Comparison of ENCODE assay signal across 29 mouse cellular contexts in the genomic region with DNA sequence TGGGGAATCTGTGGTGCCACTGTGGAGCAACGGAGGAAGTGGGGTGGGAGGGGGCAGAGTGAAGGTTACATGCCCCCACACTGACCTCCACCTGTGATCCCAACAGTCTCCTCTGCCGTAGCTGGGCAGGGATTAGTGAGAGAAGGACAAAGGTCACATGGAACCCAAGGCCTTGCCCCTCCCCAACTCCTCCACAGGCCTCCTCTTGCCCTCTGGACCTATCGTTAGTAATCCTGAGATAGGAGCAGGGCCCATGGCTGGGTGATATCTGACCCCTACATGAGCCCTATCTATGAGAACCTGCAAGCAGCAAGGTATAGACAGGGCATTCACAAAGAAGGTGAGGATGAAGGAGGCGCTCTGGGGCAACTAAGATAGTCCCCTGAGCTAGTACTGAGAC. TPM values are rescaled to one million over a fixed set of nuclear protein-coding genes. Genes with fewer than 3 reads are reported as not detected.
DNase-seq lines count a peak whose midpoint lies in the region; ATAC-seq and TF ChIP-seq lines count a peak whose summit lies in the region.
"Had no signal": no experiment of that assay in that cellular context is flagged by ENCODE, and none has a peak within 500 bp of the region (broad histone marks: within the 10 kb centered on the region; RNA-seq: fewer than 3 reads in every experiment).

No protein-coding gene starts in this region.

- H3K4me3 ChIP-seq in stomach, embryonic 15.5 days (replicated peaks): no peak overlapping the region
- no peak overlapping the region for H3K4me3 ChIP-seq in stomach, postnatal 0 days (ENCODE audit: low read depth, low read length)
- H3K4me3 ChIP-seq in liver, embryonic 14.5 days (ENCODE audit: insufficient read depth in 1 of 2, low read depth in 2 of 2, low read length in 2 of 2): no peak overlapping the region
- H3K4me3 ChIP-seq: heart, embryonic 12.5 days; hindbrain, embryonic 10.5 days; limb, embryonic 15.5 days; myocyte; neural tube, embryonic 13.5 days had no signal

- H3K9ac ChIP-seq in stomach, embryonic 15.5 days: no peak overlapping the region
- no peak overlapping the region for H3K9ac ChIP-seq in stomach, postnatal 0 days (ENCODE audit: low read length)
- H3K9ac ChIP-seq in liver, embryonic 14.5 days (replicated peaks): no peak overlapping the region
- H3K9ac ChIP-seq: heart, embryonic 12.5 days; limb, embryonic 15.5 days; neural tube, embryonic 13.5 days had no signal

- 43% methylated on average over 4 of the region's 4 CpGs for WGBS in stomach, embryonic 15.5 days
- 52% methylated on average over 4 of the region's 4 CpGs for WGBS in stomach, postnatal 0 days
- 25% methylated on average over 4 of the region's 4 CpGs for WGBS in liver, embryonic 14.5 days (ENCODE audit: insufficient replicate concordance)

- H3K4me2 ChIP-seq in stomach, embryonic 15.5 days: no peak overlapping the region
- no peak overlapping the region for H3K4me2 ChIP-seq in stomach, postnatal 0 days (replicated peaks; ENCODE audit: low read depth)
- no peak overlapping the region for H3K4me2 ChIP-seq in liver, embryonic 14.5 days (ENCODE audit: low read depth)
- H3K4me2 ChIP-seq: heart, embryonic 12.5 days; limb, embryonic 15.5 days; neural tube, embryonic 13.5 days had no signal

- no peak for TF ChIP-seq EP300 in stomach, postnatal 0 days (optimal IDR thresholded peaks at IDR 0.05)
- no peak for TF ChIP-seq EP300 in liver, embryonic 14.5 days (IDR thresholded peaks at IDR 0.05; ENCODE audit: low read depth)

- H3K9me3 ChIP-seq in stomach, embryonic 15.5 days: no peaks in the 10 kb centered on the region
- H3K9me3 ChIP-seq in stomach, postnatal 0 days (ENCODE audit: control insufficient read depth, low read length): no peaks in the 10 kb centered on the region
- no peaks in the 10 kb centered on the region for H3K9me3 ChIP-seq in liver, embryonic 14.5 days (ENCODE audit: control insufficient read depth, low read length)
- H3K9me3 ChIP-seq: heart, embryonic 12.5 days; hindbrain, embryonic 10.5 days; limb, embryonic 15.5 days; neural tube, embryonic 13.5 days had no signal

- peak; percentile 48 for ATAC-seq in stomach, embryonic 15.5 days (ENCODE audit: insufficient read depth, low FRiP score, low read depth)
- no peak for ATAC-seq in stomach, postnatal 0 days (ENCODE audit: low FRiP score, low TSS enrichment)
- ATAC-seq in liver, embryonic 14.5 days (ENCODE audit: insufficient read depth): peak; percentile 59
- ATAC-seq in erythroid progenitor cell, adult 5-6 weeks (replicated peaks; ENCODE audit: low FRiP score, poor library complexity, severe bottlenecking): no peak
- ATAC-seq: CD4-positive, CD25-positive, alpha-beta regulatory T cell, adult 4 months; forebrain, embryonic 16.5 days; hindbrain, embryonic 16.5 days; lung, postnatal 0 days; midbrain, embryonic 16.5 days had no signal

- no peak overlapping the region for H3K27ac ChIP-seq in stomach, embryonic 15.5 days
- H3K27ac ChIP-seq in stomach, postnatal 0 days (replicated peaks): no peak overlapping the region
- no peak overlapping the region for H3K27ac ChIP-seq in liver, embryonic 14.5 days
- H3K27ac ChIP-seq: limb, embryonic 15.5 days; macrophage; neural tube, embryonic 13.5 days had no signal

- no peaks in the 10 kb centered on the region for H3K36me3 ChIP-seq in stomach, embryonic 15.5 days
- H3K36me3 ChIP-seq in stomach, postnatal 0 days (ENCODE audit: control insufficient read depth, insufficient read depth, low read length): no peaks in the 10 kb centered on the region
- H3K36me3 ChIP-seq in liver, embryonic 14.5 days (replicated peaks; ENCODE audit: control insufficient read depth, insufficient read depth, low read depth): no peaks in the 10 kb centered on the region
- H3K36me3 ChIP-seq: heart, embryonic 12.5 days; hindbrain, embryonic 10.5 days; limb, embryonic 15.5 days; neural tube, embryonic 13.5 days had no signal

- no peaks in the 10 kb centered on the region for H3K27me3 ChIP-seq in stomach, embryonic 15.5 days (replicated peaks)
- H3K27me3 ChIP-seq in stomach, postnatal 0 days (ENCODE audit: control insufficient read depth, insufficient read depth, low read length): no peaks in the 10 kb centered on the region
- no peaks in the 10 kb centered on the region for H3K27me3 ChIP-seq in liver, embryonic 14.5 days (ENCODE audit: control insufficient read depth, insufficient read depth, low read length)
- H3K27me3 ChIP-seq: limb, embryonic 15.5 days had no signal

- H3K4me1 ChIP-seq in stomach, embryonic 15.5 days: 0 out of 2 replicates have a peak, but pooled peaks cover 2% of the 10 kb centered on the region
- H3K4me1 ChIP-seq in stomach, postnatal 0 days (replicated peaks; ENCODE audit: control insufficient read depth, insufficient read depth): no peaks in the 10 kb centered on the region; the same call in 1 of the 2 replicates
- H3K4me1 ChIP-seq in liver, embryonic 14.5 days (replicated peaks; ENCODE audit: control insufficient read depth in 2 of 2, insufficient read depth in 2 of 2, low read length in 1 of 2): peaks cover 5 to 12% of the 10 kb centered on the region in 2 experiments; a peak in 3 of 4 replicates

- TF ChIP-seq CTCF in stomach, postnatal 0 days (IDR thresholded peaks at IDR 0.05; ENCODE audit: low read depth): no peak
- TF ChIP-seq CTCF in liver, embryonic 14.5 days (IDR thresholded peaks at IDR 0.05; ENCODE audit: low read depth): no peak

- peak; percentile 45 for DNase-seq in kidney, adult 18-20 months
- DNase-seq in kidney, postnatal 14 days: no peak
- no peak for DNase-seq in stomach, postnatal 0 days (ENCODE audit: low spot score)
- no peak for DNase-seq in liver, embryonic 14.5 days (ENCODE audit: low read depth in 3 of 3, low spot score in 3 of 3)
- DNase-seq in yolk sac, embryonic 10.5 days (ENCODE audit: low spot score): peak; percentile 83
- no peak for DNase-seq in heart, adult 8-10 months (ENCODE audit: low spot score)
- DNase-seq: gastrocnemius, postnatal 10 days; heart, postnatal 10 days; layer of hippocampus, adult 9-11 months; left cerebral cortex, postnatal 4 days; thymus, adult 2 months; thymus, postnatal 4 days had no signal

RNA-seq across cellular contexts. Expression of a gene that starts 0.2 kb away (rescaled TPM):
- 46.5 and 53.1 TPM in 2 replicates for polyA plus RNA-seq in stomach, embryonic 15.5 days (2015; fragmentation: Nextera tagmentation; extraction: Ambion mirVana)
- polyA plus RNA-seq in stomach, postnatal 0 days (2015; fragmentation: Nextera tagmentation; extraction: Ambion mirVana): 0.58 and 1.2 TPM in 2 replicates
- polyA plus RNA-seq in liver, embryonic 14.5 days (2012; rRNA removed): 2.7 and 3.4 TPM in 2 replicates
- polyA plus RNA-seq in liver, embryonic 14.5 days (2014; fragmentation: Nextera tagmentation; extraction: Ambion mirVana): 4.1 and 5.8 TPM in 2 replicates
- total RNA-seq in erythroid progenitor cell, adult 5-6 weeks (2015; ENCODE audit: low replicate concordance): not detected in 2 replicates
- not detected in 2 replicates for total RNA-seq in erythroid progenitor cell, adult 5-6 weeks (2017; ENCODE audit: low replicate concordance)
- total RNA-seq in heart, adult 8-10 months (2022): not detected
- total RNA-seq: gastrocnemius, postnatal 10 days; granulocyte monocyte progenitor cell, adult 5-6 weeks; heart, postnatal 10 days; left cerebral cortex, postnatal 4 days had no signal
- polyA plus RNA-seq: CD4-positive, CD25-positive, alpha-beta regulatory T cell, adult 4 months; embryonic facial prominence, embryonic 14.5 days; forebrain, embryonic 16.5 days; heart, embryonic 12.5 days; hindbrain, embryonic 10.5 days; hindbrain, embryonic 16.5 days; limb, embryonic 15.5 days; lung, postnatal 0 days; macrophage; midbrain, embryonic 16.5 days; myocyte; neural tube, embryonic 13.5 days; stomach, embryonic 14.5 days had no signal

RNA-seq across cellular contexts. Expression of a gene that starts 4.8 kb away (rescaled TPM):
- 86.6 and 91.9 TPM in 2 replicates for polyA plus RNA-seq in stomach, embryonic 15.5 days (2015; fragmentation: Nextera tagmentation; extraction: Ambion mirVana)
- polyA plus RNA-seq in stomach, postnatal 0 days (2015; fragmentation: Nextera tagmentation; extraction: Ambion mirVana): 13.7 and 20.3 TPM in 2 replicates
- polyA plus RNA-seq in liver, embryonic 14.5 days (2012; rRNA removed): 0.02 TPM in 1 of 2 replicates, not detected in the other
- not detected in 2 replicates for polyA plus RNA-seq in liver, embryonic 14.5 days (2014; fragmentation: Nextera tagmentation; extraction: Ambion mirVana)
- total RNA-seq in erythroid progenitor cell, adult 5-6 weeks (2015; ENCODE audit: low replicate concordance): not detected in 2 replicates
- total RNA-seq in erythroid progenitor cell, adult 5-6 weeks (2017; ENCODE audit: low replicate concordance): not detected in 2 replicates
- not detected for total RNA-seq in heart, adult 8-10 months (2022)
- total RNA-seq: gastrocnemius, postnatal 10 days; granulocyte monocyte progenitor cell, adult 5-6 weeks; heart, postnatal 10 days; left cerebral cortex, adult 18-20 months; left cerebral cortex, postnatal 4 days had no signal
- polyA plus RNA-seq: CD4-positive, CD25-positive, alpha-beta regulatory T cell, adult 4 months; forebrain, embryonic 16.5 days; hindbrain, embryonic 10.5 days; hindbrain, embryonic 16.5 days; limb, embryonic 15.5 days; macrophage; midbrain, embryonic 16.5 days; myocyte had no signal

RNA-seq across cellular contexts. Expression of a gene that starts 7.3 kb away (rescaled TPM):
- 515 and 597 TPM in 2 replicates for polyA plus RNA-seq in stomach, embryonic 15.5 days (2015; fragmentation: Nextera tagmentation; extraction: Ambion mirVana)
- polyA plus RNA-seq in stomach, postnatal 0 days (2015; fragmentation: Nextera tagmentation; extraction: Ambion mirVana): 318 and 335 TPM in 2 replicates
- 874 and 1,404 TPM in 2 replicates for polyA plus RNA-seq in liver, embryonic 14.5 days (2012; rRNA removed)
- polyA plus RNA-seq in liver, embryonic 14.5 days (2014; fragmentation: Nextera tagmentation; extraction: Ambion mirVana): 3,278 and 3,386 TPM in 2 replicates
- not detected in 2 replicates for total RNA-seq in erythroid progenitor cell, adult 5-6 weeks (2015; ENCODE audit: low replicate concordance)
- not detected in 2 replicates for total RNA-seq in erythroid progenitor cell, adult 5-6 weeks (2017; ENCODE audit: low replicate concordance)
- not detected for total RNA-seq in heart, adult 8-10 months (2022)
- total RNA-seq: granulocyte monocyte progenitor cell, adult 5-6 weeks; left cerebral cortex, adult 18-20 months had no signal
- polyA plus RNA-seq: CD4-positive, CD25-positive, alpha-beta regulatory T cell, adult 4 months; macrophage; myocyte had no signal

RNA-seq across cellular contexts. Expression of a gene that starts 32.8 kb away (rescaled TPM):
- polyA plus RNA-seq in stomach, embryonic 15.5 days (2015; fragmentation: Nextera tagmentation; extraction: Ambion mirVana): 0.17 and 0.26 TPM in 2 replicates
- polyA plus RNA-seq in stomach, postnatal 0 days (2015; fragmentation: Nextera tagmentation; extraction: Ambion mirVana): 0.47 and 1.0 TPM in 2 replicates
- 0.47 and 0.54 TPM in 2 replicates for polyA plus RNA-seq in liver, embryonic 14.5 days (2012; rRNA removed)
- polyA plus RNA-seq in liver, embryonic 14.5 days (2014; fragmentation: Nextera tagmentation; extraction: Ambion mirVana): 1.1 and 1.2 TPM in 2 replicates
- not detected in 2 replicates for total RNA-seq in erythroid progenitor cell, adult 5-6 weeks (2015; ENCODE audit: low replicate concordance)
- total RNA-seq in erythroid progenitor cell, adult 5-6 weeks (2017; ENCODE audit: low replicate concordance): not detected in 2 replicates
- not detected for total RNA-seq in heart, adult 8-10 months (2022)
- total RNA-seq: gastrocnemius, postnatal 10 days; granulocyte monocyte progenitor cell, adult 5-6 weeks; heart, postnatal 10 days; left cerebral cortex, adult 18-20 months; left cerebral cortex, postnatal 4 days had no signal
- polyA plus RNA-seq: CD4-positive, CD25-positive, alpha-beta regulatory T cell, adult 4 months; embryonic facial prominence, embryonic 14.5 days; forebrain, embryonic 16.5 days; heart, embryonic 12.5 days; hindbrain, embryonic 16.5 days; limb, embryonic 15.5 days; macrophage; midbrain, embryonic 16.5 days; myocyte; neural tube, embryonic 13.5 days; stomach, embryonic 14.5 days had no signal

RNA-seq across cellular contexts. Expression of a gene that starts 37.2 kb away (rescaled TPM):
- polyA plus RNA-seq in stomach, embryonic 15.5 days (2015; fragmentation: Nextera tagmentation; extraction: Ambion mirVana): 52.2 and 55.9 TPM in 2 replicates
- polyA plus RNA-seq in stomach, postnatal 0 days (2015; fragmentation: Nextera tagmentation; extraction: Ambion mirVana): 30.8 and 32.6 TPM in 2 replicates
- polyA plus RNA-seq in liver, embryonic 14.5 days (2012; rRNA removed): 11.5 and 16.4 TPM in 2 replicates
- 28.1 and 28.6 TPM in 2 replicates for polyA plus RNA-seq in liver, embryonic 14.5 days (2014; fragmentation: Nextera tagmentation; extraction: Ambion mirVana)
- 5.4 and 9.6 TPM in 2 replicates for total RNA-seq in erythroid progenitor cell, adult 5-6 weeks (2015; ENCODE audit: low replicate concordance)
- 5.9 and 6.3 TPM in 2 replicates for total RNA-seq in erythroid progenitor cell, adult 5-6 weeks (2017; ENCODE audit: low replicate concordance)
- 10 to 100 TPM; 18.3 to 25.1 (median 20.9) TPM for total RNA-seq in heart, adult 8-10 months (2022)

Comparison
In these comparisons a context has a peak if more than half of its experiments do, and no peak if none do; other contexts are left out.
1. DNase-seq: peak in kidney, adult 18-20 months (single experiment) and yolk sac, embryonic 10.5 days (single experiment); none in kidney, postnatal 14 days (single experiment), stomach, postnatal 0 days (single experiment), liver, embryonic 14.5 days (0 of 3) and heart, adult 8-10 months (single experiment).
2. ATAC-seq: peak in stomach, embryonic 15.5 days (single experiment) and liver, embryonic 14.5 days (single experiment); none in stomach, postnatal 0 days (single experiment) and erythroid progenitor cell, adult 5-6 weeks (single experiment).
3. RNA of a gene that starts 4.8 kb away (polyA plus RNA-seq): 86.6 to 91.9 TPM in stomach, embryonic 15.5 days and 13.7 to 20.3 TPM in stomach, postnatal 0 days; 0.02 TPM in liver, embryonic 14.5 days; every median in the first group is over 10 times any median in the second.